Mouse (Mus musculus): ENCODE results near the gene Fgfr2.

DNA sequence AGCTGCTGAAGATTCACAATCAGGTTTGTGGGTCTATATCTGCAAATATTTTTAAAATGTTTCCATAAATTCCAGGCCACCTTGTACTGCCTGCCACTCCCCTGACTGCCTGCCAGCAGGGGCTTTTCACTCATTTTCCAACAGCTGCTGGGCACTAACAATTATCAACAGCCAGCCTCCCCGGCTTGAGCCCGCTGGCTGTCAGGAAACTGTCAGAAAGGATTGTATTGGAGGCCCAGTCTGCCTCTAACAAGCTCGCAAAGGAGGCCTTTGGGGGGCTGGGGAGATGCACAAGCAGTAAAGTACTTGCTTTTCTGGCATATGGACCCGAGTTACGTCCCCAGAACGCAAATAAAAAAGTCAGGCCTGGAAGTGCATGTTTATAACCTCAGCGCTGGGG, 664.7 kb downstream of the Fgfr2 start:
- TF ChIP-seq CTCF (conservative IDR thresholded peaks at IDR 0.05; ENCODE audit: insufficient read depth, insufficient read length, low read depth, low read length) (no peak), POLR2A (IDR thresholded peaks at IDR 0.05; ENCODE audit: low read depth, low read length) (no peak)

Data from kidney, adult 2 months (tissue).